Mouse (Mus musculus) erythroblast, adult 5-6 weeks (primary cell): ENCODE data around the gene Dctn2. TPM values are rescaled to one million over a fixed set of nuclear protein-coding genes. Genes with fewer than 3 reads are reported as not detected.

ENCODE experiments used
- ATAC-seq: replicated peaks from 2 replicates; pipeline ENCODE4 v1.8.0; 2016; ENCODE audit warnings: moderate number of reproducible peaks, mild to moderate bottlenecking, moderate TSS enrichment, inconsistent platforms; ENCODE audit not compliant: poor library complexity, low FRiP score, severe bottlenecking
- total RNA-seq, 2 experiments: library from RNA; stranded (forward) in 1 of 2; stranded (reverse) in 1 of 2; fragments of 150-400 nt in 1 of 2; fragments of 200-764, 138-1000 nt in 1 of 2; gene quantifications; 2 replicates each; pipeline versions ENCODE4 v1.2.3 to v1.2.4; 2015 to 2017; ENCODE audit warnings: low replicate concordance in 2 of 2

Dctn2 gene
- total RNA-seq, 2 experiments from 2014 or later, result 32.5 to 73.0 TPM

GRCm38 (mm10) chr10:127330212-127330611, 64.0 kb downstream of the Dctn2 start:
- ATAC-seq, result no peak

Other genes with a start within 250 kb of the Dctn2 start
- 5.0 and 5.8 TPM in 2 replicates for gene Tsfm, start 235.5 kb upstream of the Dctn2 start, total RNA-seq (2015; ENCODE audit: low replicate concordance)
- gene Tsfm, start 235.5 kb upstream of the Dctn2 start, total RNA-seq (2017; ENCODE audit: low replicate concordance), result 2.9 and 5.9 TPM in 2 replicates
- 2.9 and 12.5 TPM in 2 replicates for gene Mettl1, start 225.0 kb upstream of the Dctn2 start, total RNA-seq (2015; ENCODE audit: low replicate concordance)
- gene Mettl1, start 225.0 kb upstream of the Dctn2 start, total RNA-seq (2017; ENCODE audit: low replicate concordance), result 0.42 and 2.0 TPM in 2 replicates
- not detected in 2 replicates for gene Eef1akmt3, start 224.9 kb upstream of the Dctn2 start, total RNA-seq (2015; ENCODE audit: low replicate concordance)
- not detected in 2 replicates for gene Eef1akmt3, start 224.9 kb upstream of the Dctn2 start, total RNA-seq (2017; ENCODE audit: low replicate concordance)
- not detected in 2 replicates for gene Cyp27b1, start 218.1 kb upstream of the Dctn2 start, total RNA-seq (2015; ENCODE audit: low replicate concordance)
- not detected in 2 replicates for gene Cyp27b1, start 218.1 kb upstream of the Dctn2 start, total RNA-seq (2017; ENCODE audit: low replicate concordance)
- not detected in 2 replicates for gene March9, start 206.2 kb upstream of the Dctn2 start, total RNA-seq (2015; ENCODE audit: low replicate concordance)
- not detected in 2 replicates for gene March9, start 206.2 kb upstream of the Dctn2 start, total RNA-seq (2017; ENCODE audit: low replicate concordance)
- gene Cdk4, start 202.8 kb upstream of the Dctn2 start, total RNA-seq (2015; ENCODE audit: low replicate concordance), result 83.0 and 90.1 TPM in 2 replicates
- gene Cdk4, start 202.8 kb upstream of the Dctn2 start, total RNA-seq (2017; ENCODE audit: low replicate concordance), result 43.8 and 71.5 TPM in 2 replicates
- 25.3 and 30.4 TPM in 2 replicates for gene Tspan31, start 196.1 kb upstream of the Dctn2 start, total RNA-seq (2015; ENCODE audit: low replicate concordance)
- 8.6 and 19.0 TPM in 2 replicates for gene Tspan31, start 196.1 kb upstream of the Dctn2 start, total RNA-seq (2017; ENCODE audit: low replicate concordance)
- 1.9 and 6.5 TPM in 2 replicates for gene Agap2, start 191.1 kb upstream of the Dctn2 start, total RNA-seq (2015; ENCODE audit: low replicate concordance)
- gene Agap2, start 191.1 kb upstream of the Dctn2 start, total RNA-seq (2017; ENCODE audit: low replicate concordance), result 2.0 and 4.0 TPM in 2 replicates
- 15.0 and 17.1 TPM in 2 replicates for gene Os9, start 145.2 kb upstream of the Dctn2 start, total RNA-seq (2015; ENCODE audit: low replicate concordance)
- 59.5 and 60.7 TPM in 2 replicates for gene Os9, start 145.2 kb upstream of the Dctn2 start, total RNA-seq (2017; ENCODE audit: low replicate concordance)
- 33.0 and 34.3 TPM in 2 replicates for gene B4galnt1, start 101.1 kb upstream of the Dctn2 start, total RNA-seq (2015; ENCODE audit: low replicate concordance)
- gene B4galnt1, start 101.1 kb upstream of the Dctn2 start, total RNA-seq (2017; ENCODE audit: low replicate concordance), result 8.1 and 17.6 TPM in 2 replicates
- not detected in 2 replicates for gene Slc26a10, start 85.7 kb upstream of the Dctn2 start, total RNA-seq (2015; ENCODE audit: low replicate concordance)
- gene Slc26a10, start 85.7 kb upstream of the Dctn2 start, total RNA-seq (2017; ENCODE audit: low replicate concordance), result 0.28 TPM in 1 of 2 replicates, not detected in the other
- 0.84 and 1.7 TPM in 2 replicates for gene Arhgef25, start 76.3 kb upstream of the Dctn2 start, total RNA-seq (2015; ENCODE audit: low replicate concordance)
- 2.2 and 2.7 TPM in 2 replicates for gene Arhgef25, start 76.3 kb upstream of the Dctn2 start, total RNA-seq (2017; ENCODE audit: low replicate concordance)
- 10.4 and 18.0 TPM in 2 replicates for gene Dtx3, start 70.6 kb upstream of the Dctn2 start, total RNA-seq (2015; ENCODE audit: low replicate concordance)
- gene Dtx3, start 70.6 kb upstream of the Dctn2 start, total RNA-seq (2017; ENCODE audit: low replicate concordance), result 8.4 and 9.4 TPM in 2 replicates
- 11.3 and 13.3 TPM in 2 replicates for gene Pip4k2c, start 54.8 kb upstream of the Dctn2 start, total RNA-seq (2015; ENCODE audit: low replicate concordance)
- 19.6 and 25.6 TPM in 2 replicates for gene Pip4k2c, start 54.8 kb upstream of the Dctn2 start, total RNA-seq (2017; ENCODE audit: low replicate concordance)
- 0.42 TPM in 1 of 2 replicates, not detected in the other for gene Kif5a, start 3.0 kb upstream of the Dctn2 start, total RNA-seq (2015; ENCODE audit: low replicate concordance)
- gene Kif5a, start 3.0 kb upstream of the Dctn2 start, total RNA-seq (2017; ENCODE audit: low replicate concordance), result under 0.01 TPM in 1 of 2 replicates, not detected in the other
- gene Mbd6, start 22.6 kb downstream of the Dctn2 start, total RNA-seq (2015; ENCODE audit: low replicate concordance), result 22.4 and 33.0 TPM in 2 replicates
- 6.1 and 7.1 TPM in 2 replicates for gene Mbd6, start 22.6 kb downstream of the Dctn2 start, total RNA-seq (2017; ENCODE audit: low replicate concordance)
- 35.1 and 38.8 TPM in 2 replicates for gene Mars, start 45.4 kb downstream of the Dctn2 start, total RNA-seq (2015; ENCODE audit: low replicate concordance)
- 43.5 and 45.6 TPM in 2 replicates for gene Mars, start 45.4 kb downstream of the Dctn2 start, total RNA-seq (2017; ENCODE audit: low replicate concordance)
- 19.9 and 21.1 TPM in 2 replicates for gene Arhgap9, start 55.6 kb downstream of the Dctn2 start, total RNA-seq (2015; ENCODE audit: low replicate concordance)
- gene Arhgap9, start 55.6 kb downstream of the Dctn2 start, total RNA-seq (2017; ENCODE audit: low replicate concordance), result 14.6 and 18.7 TPM in 2 replicates
- not detected in 2 replicates for gene Gli1, start 75.6 kb downstream of the Dctn2 start, total RNA-seq (2015; ENCODE audit: low replicate concordance)
- not detected in 2 replicates for gene Gli1, start 75.6 kb downstream of the Dctn2 start, total RNA-seq (2017; ENCODE audit: low replicate concordance)
- gene Inhbe, start 88.0 kb downstream of the Dctn2 start, total RNA-seq (2015; ENCODE audit: low replicate concordance), result not detected in 2 replicates
- gene Inhbe, start 88.0 kb downstream of the Dctn2 start, total RNA-seq (2017; ENCODE audit: low replicate concordance), result not detected in 2 replicates
- gene Inhbc, start 104.1 kb downstream of the Dctn2 start, total RNA-seq (2015; ENCODE audit: low replicate concordance), result not detected in 2 replicates
- not detected in 2 replicates for gene Inhbc, start 104.1 kb downstream of the Dctn2 start, total RNA-seq (2017; ENCODE audit: low replicate concordance)
- gene R3hdm2, start 114.0 kb downstream of the Dctn2 start, total RNA-seq (2015; ENCODE audit: low replicate concordance), result 25.7 and 34.9 TPM in 2 replicates
- gene R3hdm2, start 114.0 kb downstream of the Dctn2 start, total RNA-seq (2017; ENCODE audit: low replicate concordance), result 17.7 and 18.3 TPM in 2 replicates
- gene Stac3, start 235.3 kb downstream of the Dctn2 start, total RNA-seq (2015; ENCODE audit: low replicate concordance), result not detected in 2 replicates
- gene Stac3, start 235.3 kb downstream of the Dctn2 start, total RNA-seq (2017; ENCODE audit: low replicate concordance), result not detected in 2 replicates
- not detected in 2 replicates for gene Ndufa4l2, start 248.6 kb downstream of the Dctn2 start, total RNA-seq (2015; ENCODE audit: low replicate concordance)
- gene Ndufa4l2, start 248.6 kb downstream of the Dctn2 start, total RNA-seq (2017; ENCODE audit: low replicate concordance), result not detected in 2 replicates